Mouse (Mus musculus) spleen, adult 2 months (tissue): ENCODE measurements at regions not wholly inside any gene's neighbourhood (a gene's known extent, or its start where the extent isn't known, plus 50 kb on each side); places are given as distances from the start of the nearest gene placed in this dataset.
"Not testable (repeated sequence)": the region's sequence is repeated elsewhere in the genome, so short reads cannot be mapped to it uniquely, and the experiment has no call there.

Source experiments
- DNase-seq, 2 experiments: peaks; one replicate each; pipeline versions ENCODE4 v3.0.0 to v3.0.0-alpha.2; 2012 to 2021; ENCODE audit warnings: low spot score in 2 of 2, low read depth in 1 of 2
- H3K27ac ChIP-seq: fragments of 200-500 bp; 2 replicates; pipeline ENCODE4 v1.5.1; 2012; ENCODE audit warnings: low read length, inconsistent platforms; ENCODE audit not compliant: insufficient read depth
- H3K27me3 ChIP-seq: fragments of 200-500 bp; 2 replicates; pipeline ENCODE4 v1.6.1; 2012; ENCODE audit warnings: mild to moderate bottlenecking, moderate library complexity, low read length, inconsistent platforms; ENCODE audit not compliant: control insufficient read depth, insufficient read depth
- H3K36me3 ChIP-seq: fragments of 200-500 bp; 2 replicates; pipeline ENCODE4 v1.6.1; 2012; ENCODE audit warnings: mild to moderate bottlenecking, low read length, inconsistent platforms; ENCODE audit not compliant: control insufficient read depth, insufficient read depth
- H3K4me1 ChIP-seq: fragments of 200-500 bp; 2 replicates; pipeline ENCODE4 v1.6.1; 2011; ENCODE audit warnings: inconsistent platforms; ENCODE audit not compliant: control insufficient read depth, insufficient read depth, insufficient read length
- H3K4me3 ChIP-seq: fragments of 200-500 bp; 2 replicates; pipeline ENCODE4 v1.5.1; 2011; ENCODE audit warnings: mild to moderate bottlenecking, inconsistent platforms; ENCODE audit not compliant: insufficient read depth, insufficient read length; ENCODE audit errors: extremely low read depth
- CTCF ChIP-seq: fragments of 200-500 bp; IDR thresholded peaks from 2 replicates; pipeline ENCODE4 v1.5.1; 2011; ENCODE audit warnings: mild to moderate bottlenecking, inconsistent platforms; ENCODE audit not compliant: insufficient read depth, insufficient read length, insufficient replicate concordance; ENCODE audit errors: extremely low read depth
- POLR2A ChIP-seq: fragments of 200-500 bp; IDR thresholded peaks from 2 replicates; pipeline ENCODE4 v1.6.1; 2011; ENCODE audit warnings: low read depth, low read length, inconsistent platforms
- WGBS: fragments of 180-500 bp; shearing (Covaris S2); methylation state at CpG from one replicate; pipeline ENCODE4 v1.1.7; 2018; 5-methylcytosine and 5-hydroxymethylcytosine counted together

- no peak overlapping the region for H3K27ac ChIP-seq
- H3K36me3 ChIP-seq, result no peaks in the 10 kb centered on the region
- no peak overlapping the region for H3K4me3 ChIP-seq
- no peaks in the 10 kb centered on the region for H3K4me1 ChIP-seq
- no peaks in the 10 kb centered on the region for H3K27me3 ChIP-seq
- no peak for DNase-seq
- no peak for TF ChIP-seq POLR2A
- no peak for TF ChIP-seq CTCF
- 55% methylated on average over 12 of the region's 12 CpGs for WGBS
Measured at GRCm38 (mm10) chr12:25467789-25468188, 370.8 kb upstream of the Id2 start.

- H3K4me3 ChIP-seq, H3K27me3 ChIP-seq: not testable (repeated sequence)
- 30% methylated on average over 2 of the region's 2 CpGs for WGBS
Measured at GRCm38 (mm10) chr12:25462690-25463089, 365.8 kb upstream of the Id2 start.

GRCm38 (mm10) chr12:25455281-25455989 is 358.5 kb upstream of the Id2 start:
- Histone ChIP-seq H3K27ac (no peak overlapping the region), H3K27me3 (no peaks in the 10 kb centered on the region), H3K4me3 (no peak overlapping the region), H3K36me3 (no peaks in the 10 kb centered on the region), H3K4me1 (no peaks in the 10 kb centered on the region)
- 71% methylated on average over 7 of the region's 7 CpGs for WGBS
- TF ChIP-seq POLR2A (no peak), CTCF (no peak)
- DNase-seq, result no peak

More at GRCm38 (mm10) chr12:25462690-25463089, 365.8 kb upstream of the Id2 start:
- not testable (repeated sequence) for H3K36me3 ChIP-seq, H3K27ac ChIP-seq, H3K4me1 ChIP-seq, DNase-seq

GRCm38 (mm10) chr12:25453356-25453755 is 356.4 kb upstream of the Id2 start:
- H3K36me3 ChIP-seq, result no peaks in the 10 kb centered on the region
- H3K4me3 ChIP-seq, result no peak overlapping the region
- TF ChIP-seq POLR2A (no peak), CTCF (no peak)
- 96% methylated on average over 3 of the region's 3 CpGs for WGBS
- no peaks in the 10 kb centered on the region for H3K4me1 ChIP-seq
- H3K27ac ChIP-seq, result no peak overlapping the region
- H3K27me3 ChIP-seq, result no peaks in the 10 kb centered on the region
- no peak for DNase-seq

GRCm38 (mm10) chr12:25451156-25451555 is 354.2 kb upstream of the Id2 start:
- no peaks in the 10 kb centered on the region for H3K36me3 ChIP-seq
- no peak for TF ChIP-seq POLR2A
- H3K27ac ChIP-seq, result no peak overlapping the region
- 87% methylated on average over 2 of the region's 2 CpGs for WGBS
- H3K4me3 ChIP-seq, result no peak overlapping the region
- H3K27me3 ChIP-seq, result no peaks in the 10 kb centered on the region
- DNase-seq, result no peak
- H3K4me1 ChIP-seq, result no peaks in the 10 kb centered on the region

GRCm38 (mm10) chr12:25444355-25444754 is 347.4 kb upstream of the Id2 start:
- Histone ChIP-seq H3K36me3 (no peaks in the 10 kb centered on the region), H3K27ac (no peak overlapping the region), H3K4me1 (no peaks in the 10 kb centered on the region), H3K27me3 (no peaks in the 10 kb centered on the region), H3K4me3 (no peak overlapping the region)
- TF ChIP-seq POLR2A (no peak), CTCF (no peak)
- WGBS, result 89% methylated on average over 2 of the region's 2 CpGs
- no peak for DNase-seq

GRCm38 (mm10) chr12:25439029-25439551 is 342.1 kb upstream of the Id2 start:
- 56% methylated on average over 7 of the region's 7 CpGs for WGBS
- H3K36me3 ChIP-seq, result no peaks in the 10 kb centered on the region
- no peaks in the 10 kb centered on the region for H3K27me3 ChIP-seq
- H3K4me1 ChIP-seq, result peaks cover 14% of the 10 kb centered on the region
- TF ChIP-seq CTCF (no peak), POLR2A (no peak)
- no peak for DNase-seq
- no peak overlapping the region for H3K27ac ChIP-seq
- H3K4me3 ChIP-seq, result no peak overlapping the region
